Mouse (Mus musculus) kidney, postnatal 10 days (tissue): Measurements from ENCODE around the gene Akap5.

ENCODE experiments used
- DNase-seq: peaks from one replicate; pipeline ENCODE4 v3.0.0; 2021; ENCODE audit warnings: mixed read lengths

Akap5 gene

DNA sequence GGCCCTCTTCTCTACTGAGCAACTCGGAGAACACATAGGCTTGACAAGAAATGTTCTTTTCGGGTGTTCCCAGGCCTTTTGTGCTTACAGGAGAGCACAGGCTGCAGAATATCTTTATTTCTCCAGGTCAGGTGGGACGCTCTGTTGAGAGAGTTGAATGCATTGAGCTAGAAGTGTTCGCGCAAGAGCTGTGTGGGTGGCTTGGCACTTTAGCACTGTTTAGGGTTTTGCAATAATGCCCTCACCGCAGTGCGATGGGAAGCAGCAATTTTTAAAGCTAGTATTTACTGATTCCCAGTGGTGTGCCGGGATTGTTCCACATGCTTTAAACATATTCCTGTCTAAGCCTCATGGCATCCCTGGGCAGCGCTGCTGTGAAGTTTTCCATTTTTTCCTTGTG, 13.5 kb upstream of the Akap5 start:
- DNase-seq: no peak

DNA sequence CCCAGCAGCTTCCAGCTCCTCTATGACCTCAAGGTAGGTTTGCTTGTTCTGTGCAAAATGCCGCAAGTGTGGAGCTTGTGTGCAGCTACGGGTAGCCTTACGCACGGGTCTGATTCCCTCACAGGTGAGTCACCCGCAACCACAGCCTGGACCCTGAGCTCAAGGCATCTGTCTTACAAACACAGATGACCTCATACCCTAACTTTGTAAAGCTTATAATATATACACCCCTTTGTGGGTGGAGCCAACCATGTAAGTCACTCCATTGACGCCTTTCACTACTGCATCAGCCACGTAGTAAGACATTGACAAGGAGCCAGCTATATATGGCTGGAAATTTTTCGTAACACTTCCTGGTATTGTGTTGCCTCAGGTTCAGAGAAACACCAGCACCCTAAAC, 12.7 kb upstream of the Akap5 start:
- DNase-seq: no peak

DNA sequence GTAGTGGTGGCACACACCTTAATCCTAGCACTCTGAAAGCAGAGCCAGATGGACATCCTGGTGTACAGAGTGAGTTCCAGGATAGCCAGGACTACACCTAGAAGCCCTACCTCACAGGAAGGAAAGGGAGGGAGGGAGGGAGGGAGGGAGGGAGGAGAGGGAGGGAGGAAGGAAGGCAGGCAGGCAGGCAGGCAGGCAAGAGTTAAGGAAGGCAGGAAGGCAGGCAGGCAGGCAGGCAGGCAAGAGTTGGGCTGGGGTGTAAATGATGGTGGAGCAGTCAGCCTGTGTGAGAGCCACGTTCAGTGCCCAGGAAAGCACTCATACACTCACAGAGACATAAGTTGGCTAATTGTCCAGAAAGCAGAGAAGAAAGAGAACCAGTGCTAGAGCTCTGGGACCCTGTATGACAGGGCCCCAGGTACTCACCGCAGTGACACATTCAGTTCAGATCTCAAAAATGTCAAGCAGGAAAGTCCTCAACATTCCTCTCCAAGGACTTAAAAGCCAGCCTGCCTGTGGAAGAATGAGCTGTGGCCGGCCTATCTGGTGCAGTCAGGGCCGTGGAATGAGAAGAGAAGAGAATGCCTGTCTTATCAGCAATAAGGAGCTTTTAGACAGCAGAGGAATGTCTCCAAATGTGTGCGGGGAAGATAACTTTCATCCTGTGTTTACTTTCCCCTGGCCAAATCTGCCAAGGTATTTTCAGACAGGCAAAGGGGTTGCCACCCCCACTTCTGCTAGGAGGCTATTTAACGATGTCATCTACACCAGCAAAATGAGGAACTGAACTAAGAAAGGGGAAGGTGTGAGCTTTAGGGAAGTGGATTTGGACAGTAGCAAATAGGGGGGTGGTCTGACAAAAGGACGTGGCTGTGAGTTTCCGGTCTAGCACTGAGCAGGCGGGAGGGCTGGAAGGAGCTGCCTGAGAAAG, 6.1 kb upstream of the Akap5 start:
- DNase-seq: no peak

DNA sequence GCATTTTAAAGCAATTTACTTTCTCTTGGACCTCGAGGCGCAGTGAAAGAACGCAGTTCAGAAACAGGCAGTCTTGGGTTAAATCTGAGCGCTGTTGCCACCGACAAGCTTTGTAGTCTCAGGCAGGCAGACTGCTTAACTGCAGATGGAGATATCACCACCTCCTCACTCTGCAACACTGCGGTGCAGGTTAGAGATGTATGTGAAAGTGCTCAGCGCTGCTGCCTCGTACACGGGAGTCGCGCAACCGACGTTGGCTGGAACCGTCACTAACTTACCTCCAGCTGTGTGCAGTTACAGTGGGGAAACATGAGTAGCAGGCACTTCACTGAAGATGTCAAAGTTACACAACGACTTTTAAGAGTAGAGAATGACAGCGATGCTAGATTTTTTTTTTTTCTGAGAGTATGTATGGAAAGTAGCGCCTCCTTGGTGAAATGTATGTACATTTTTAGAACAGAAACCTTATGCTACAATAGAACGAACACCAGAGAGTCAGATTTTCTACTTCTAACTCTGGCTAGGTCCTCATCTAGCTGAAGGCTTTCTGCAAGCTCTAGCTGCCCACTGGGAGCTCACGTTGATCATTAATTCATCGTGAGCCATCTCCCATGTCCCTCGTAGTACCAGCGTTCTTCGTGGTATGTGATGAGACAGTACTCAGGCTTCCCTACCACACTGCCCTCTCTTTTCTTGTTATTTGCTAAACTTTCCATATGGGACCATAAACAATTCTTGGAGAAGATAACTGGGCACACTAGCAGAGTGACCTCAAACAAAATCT, 1.9 kb downstream of the Akap5 start:
- DNase-seq: no peak

- no peak for DNase-seq
These were observed 4.1 kb downstream of the Akap5 start for GRCm38 (mm10) chr12:76328567-76329354.

GRCm38 (mm10) chr12:76333688-76334087, 9.0 kb downstream of the Akap5 start:
- DNase-seq: no peak

GRCm38 (mm10) chr12:76335641-76336040, 10.9 kb downstream of the Akap5 start:
- DNase-seq: no peak

DNA sequence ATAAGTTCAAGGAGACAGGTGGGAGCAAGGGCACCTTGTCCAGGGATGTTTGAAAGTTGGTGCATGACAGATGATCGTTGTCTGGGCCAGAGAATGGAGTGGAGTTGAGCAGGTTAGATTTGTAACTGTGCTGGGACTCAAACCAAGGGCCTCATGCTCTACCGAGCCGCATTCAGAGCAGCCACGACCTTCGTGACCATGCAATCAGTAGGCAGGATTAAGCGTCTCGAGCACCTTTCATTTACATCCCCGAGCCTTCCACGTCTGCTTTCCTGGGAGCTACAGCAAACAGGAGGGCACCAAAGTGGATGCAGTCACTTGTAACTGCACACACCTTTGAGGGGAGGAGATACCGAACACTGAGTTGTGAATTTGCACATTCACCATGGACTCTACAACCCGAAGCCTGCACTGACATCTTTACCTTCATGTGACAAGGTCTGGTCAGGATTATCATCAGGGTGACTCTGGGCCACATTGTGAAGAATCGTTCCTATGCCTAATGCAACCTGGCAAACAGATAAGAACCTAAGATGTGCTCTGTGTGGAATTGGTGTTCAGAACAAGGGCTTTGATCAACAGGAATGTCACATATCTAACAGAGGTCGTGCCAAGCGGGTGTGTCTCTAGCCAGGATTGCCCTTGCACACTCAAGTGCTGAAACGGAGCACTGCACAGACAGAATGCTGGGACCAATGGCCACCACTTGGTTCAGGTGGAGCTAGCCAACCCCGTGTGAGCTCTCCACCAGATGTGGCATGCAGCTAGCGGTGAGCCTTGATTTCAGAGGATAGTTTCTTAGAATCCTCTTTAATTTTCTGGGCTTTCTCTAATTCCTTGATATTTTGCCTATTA, 11.6 kb downstream of the Akap5 start:
- DNase-seq: no peak

- peak; percentile 73 for DNase-seq
These were observed 16.4 kb downstream of the Akap5 start for GRCm38 (mm10) chr12:76341080-76341479.

GRCm38 (mm10) chr12:76345759-76346455, 21.2 kb downstream of the Akap5 start:
- peak; percentile 30 for DNase-seq

GRCm38 (mm10) chr12:76349680-76350220, 25.1 kb downstream of the Akap5 start:
- no peak for DNase-seq

DNA sequence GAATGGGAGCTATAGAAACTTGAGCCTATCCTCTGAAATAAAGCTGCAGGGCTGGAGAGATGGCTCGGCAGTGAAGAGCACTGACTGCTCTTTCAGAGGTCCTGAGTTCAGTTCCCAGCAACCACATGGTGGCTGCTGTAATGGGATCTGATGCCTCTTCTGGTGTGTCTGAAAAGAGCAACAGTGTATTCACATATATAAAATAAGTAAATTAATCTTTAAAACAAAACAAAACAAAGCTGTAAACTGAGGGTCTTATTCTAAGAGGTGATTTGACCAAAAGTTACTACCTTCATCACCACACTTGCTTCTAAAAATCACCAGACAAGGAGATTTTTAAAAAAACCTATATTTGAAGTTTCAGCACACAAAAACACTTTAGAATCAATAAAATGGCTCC, 36.2 kb downstream of the Akap5 start:
- no peak for DNase-seq

DNA sequence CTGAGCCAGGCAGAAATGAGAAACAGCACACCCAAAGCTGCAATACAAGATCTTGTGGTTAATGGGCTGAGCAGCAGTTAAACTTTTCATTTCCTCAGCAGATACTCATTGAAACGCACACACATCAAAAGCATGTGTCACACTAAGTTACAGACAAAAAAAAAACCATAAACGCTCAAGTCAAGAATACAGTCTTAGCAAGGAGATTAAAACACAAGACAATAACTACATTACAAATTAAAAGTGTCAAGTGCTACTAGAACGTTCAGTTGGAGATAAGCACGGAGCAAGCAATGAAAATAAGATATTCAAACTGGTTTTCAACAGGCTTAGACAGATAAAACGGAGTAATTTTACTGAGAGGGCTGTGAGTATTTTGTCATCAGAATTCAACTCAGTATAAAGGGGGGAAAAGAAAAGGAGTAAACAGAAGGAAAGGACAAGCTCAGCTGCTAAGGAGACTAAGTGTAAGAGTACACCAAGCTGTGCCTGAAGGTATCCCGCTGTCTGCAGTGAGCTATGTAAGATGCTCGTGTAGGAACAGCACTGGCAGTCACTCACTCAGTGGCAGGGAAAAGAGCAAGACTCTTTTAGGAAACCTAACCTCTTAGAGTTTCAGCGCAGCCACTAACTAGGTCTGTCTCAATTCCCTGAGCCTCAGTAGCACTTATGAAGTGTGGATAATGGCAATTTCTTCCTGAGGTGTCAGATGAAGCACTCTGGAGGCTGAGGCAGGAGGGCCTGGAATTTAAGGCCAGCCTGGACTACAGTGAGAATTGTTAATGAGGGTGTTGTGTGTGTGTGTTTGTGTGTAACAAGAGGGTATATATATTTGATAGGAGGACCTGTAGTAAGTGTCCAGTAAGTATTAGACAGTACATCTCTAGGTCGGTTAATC, 37.0 kb downstream of the Akap5 start:
- no peak for DNase-seq

GRCm38 (mm10) chr12:76362303-76362676, 37.6 kb downstream of the Akap5 start:
- DNase-seq: no peak

GRCm38 (mm10) chr12:76366276-76366675, 41.6 kb downstream of the Akap5 start:
- no peak for DNase-seq

DNA sequence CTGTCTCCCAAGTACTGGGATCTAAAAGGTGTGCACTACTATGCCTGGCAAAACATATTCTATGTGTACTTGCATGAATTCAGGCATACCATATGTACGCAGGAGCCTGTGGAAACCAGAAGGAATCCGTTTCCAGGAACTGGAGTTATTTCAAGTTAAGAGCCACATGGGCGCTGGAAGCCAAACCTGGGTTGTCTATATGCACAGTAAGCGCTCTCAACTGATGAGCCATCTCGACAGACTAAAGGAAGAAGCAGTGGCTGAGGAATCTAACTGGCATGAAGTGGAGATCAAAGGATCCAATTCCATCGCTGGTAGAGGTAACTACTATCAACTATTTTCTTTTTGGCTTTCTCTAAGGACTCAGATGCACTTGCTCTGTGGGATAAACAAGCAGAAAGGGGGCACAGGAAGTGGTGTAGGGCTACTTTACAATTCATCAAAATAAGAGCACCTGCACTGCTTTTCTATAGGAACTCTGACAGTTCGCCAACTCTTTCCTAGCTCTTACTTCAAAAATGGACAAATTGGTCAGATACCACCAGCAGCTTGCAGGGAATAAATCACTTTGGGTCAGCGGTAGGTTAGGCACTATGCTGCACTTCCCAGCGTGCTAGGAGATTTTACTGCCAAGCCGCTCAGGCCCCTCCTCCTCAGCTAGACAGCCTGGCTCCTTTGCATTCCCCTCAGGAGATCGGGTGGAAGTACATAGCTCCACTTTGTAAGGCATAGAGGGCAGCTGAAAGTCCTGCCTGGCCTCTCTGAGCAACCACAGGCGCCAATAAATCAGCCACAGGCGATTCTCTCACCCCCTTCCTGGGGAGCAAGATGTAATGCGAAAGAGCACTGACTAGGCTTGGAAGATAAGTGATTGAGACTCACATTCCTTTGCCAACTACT, 42.7 kb downstream of the Akap5 start:
- DNase-seq: peak; percentile 56

GRCm38 (mm10) chr12:76368201-76368789, 43.6 kb downstream of the Akap5 start:
- no peak for DNase-seq

DNA sequence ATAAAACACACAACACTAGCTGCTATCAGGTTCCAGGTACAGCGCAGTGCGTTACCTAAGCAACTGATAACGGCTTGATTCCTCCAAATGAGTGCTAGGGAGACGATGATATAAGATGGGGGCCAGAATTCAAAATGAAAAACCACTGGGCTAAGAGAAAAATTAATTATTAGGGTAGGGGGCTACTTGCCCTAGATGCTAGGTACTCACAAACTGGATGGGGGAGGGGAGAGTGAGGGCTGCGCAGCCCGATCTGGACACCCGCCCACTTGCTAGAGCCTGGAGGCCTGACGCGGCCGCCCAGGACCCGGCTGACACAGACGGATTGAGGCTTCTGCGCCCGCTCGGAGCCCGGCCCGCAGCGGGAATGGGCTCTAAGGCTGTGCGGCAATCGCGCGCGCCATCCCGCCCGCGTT, 44.1 kb downstream of the Akap5 start:
- peak; percentile 77 for DNase-seq
